Mouse (Mus musculus) intestine, embryonic 15.5 days (tissue): ENCODE measurements around the gene Tbrg1. TPM values are rescaled to one million over a fixed set of nuclear protein-coding genes. Genes with fewer than 3 reads are reported as not detected.

Source experiments
- ATAC-seq: fragments of 200-750 bp; cut with Nextera tagmentation; 2 replicates; pipeline ENCODE4 v1.8.0; 2017; ENCODE audit warnings: moderate TSS enrichment, moderate library complexity
- H3K27ac ChIP-seq: fragments of 300-500 bp; sonication (generic); 2 replicates; pipeline ENCODE4 v1.5.1; 2015; ENCODE audit warnings: mild to moderate bottlenecking, inconsistent platforms
- H3K27me3 ChIP-seq: fragments of 300-500 bp; sonication (generic); replicated peaks from 2 replicates; pipeline ENCODE4 v1.6.1; 2015; ENCODE audit warnings: inconsistent platforms
- H3K36me3 ChIP-seq: fragments of 300-500 bp; sonication (generic); 2 replicates; pipeline ENCODE4 v1.6.1; 2015; ENCODE audit warnings: inconsistent platforms
- H3K4me1 ChIP-seq: fragments of 300-500 bp; sonication (generic); replicated peaks from 2 replicates; pipeline ENCODE4 v1.6.1; 2015; ENCODE audit warnings: inconsistent platforms
- H3K4me2 ChIP-seq: fragments of 300-500 bp; sonication (generic); replicated peaks from 2 replicates; pipeline ENCODE4 v1.6.1; 2015; ENCODE audit warnings: mild to moderate bottlenecking, inconsistent platforms
- H3K4me3 ChIP-seq: fragments of 300-500 bp; sonication (generic); replicated peaks from 2 replicates; pipeline ENCODE4 v1.5.1; 2015; ENCODE audit warnings: inconsistent platforms
- H3K9ac ChIP-seq: fragments of 300-500 bp; sonication (generic); 2 replicates; pipeline ENCODE4 v1.6.1; 2015; ENCODE audit warnings: inconsistent platforms
- H3K9me3 ChIP-seq: fragments of 300-500 bp; sonication (generic); 2 replicates; pipeline ENCODE4 v1.6.1; 2016; ENCODE audit warnings: inconsistent platforms
- WGBS: fragments of 180-500 bp; shearing (Covaris S2); methylation state at CpG from one replicate; pipeline ENCODE4 v1.1.7; 2015; 5-methylcytosine and 5-hydroxymethylcytosine counted together
- polyA plus RNA-seq: library from polyadenylated mRNA; unstranded; fragments of >200 nt; fragmentation: Nextera tagmentation; extraction: Ambion mirVana; gene quantifications from 2 replicates; pipeline ENCODE4 v1.2.1, GENCODE M21; 2015

The Tbrg1 gene
- polyA plus RNA-seq, 1 experiment from 2014 or later: 171 TPM

GRCm38 (mm10) chr9:37656439-37656881 lies 652 bp downstream of the Tbrg1 start:
- Histone ChIP-seq H3K9me3 (no peaks in the 10 kb centered on the region), H3K27ac (peak overlapping the region; percentile 91), H3K27me3 (no peaks in the 10 kb centered on the region), H3K4me1 (no peaks in the 10 kb centered on the region), H3K9ac (peak overlapping the region; percentile 78), H3K4me2 (peak overlapping the region; percentile 76), H3K4me3 (peak overlapping the region; percentile 71), H3K36me3 (peaks cover 12% of the 10 kb centered on the region)
- peak; percentile 57 for ATAC-seq
- whole genome bisulfite sequencing: under 1% methylated on average over 10 of the region's 10 CpGs

GRCm38 (mm10) chr9:37655961-37656360 lies 1.2 kb downstream of the Tbrg1 start:
- WGBS: 45% methylated on average over 8 of the region's 8 CpGs
- ATAC-seq: no peak; the same call in 1 of the 2 replicates

DNA sequence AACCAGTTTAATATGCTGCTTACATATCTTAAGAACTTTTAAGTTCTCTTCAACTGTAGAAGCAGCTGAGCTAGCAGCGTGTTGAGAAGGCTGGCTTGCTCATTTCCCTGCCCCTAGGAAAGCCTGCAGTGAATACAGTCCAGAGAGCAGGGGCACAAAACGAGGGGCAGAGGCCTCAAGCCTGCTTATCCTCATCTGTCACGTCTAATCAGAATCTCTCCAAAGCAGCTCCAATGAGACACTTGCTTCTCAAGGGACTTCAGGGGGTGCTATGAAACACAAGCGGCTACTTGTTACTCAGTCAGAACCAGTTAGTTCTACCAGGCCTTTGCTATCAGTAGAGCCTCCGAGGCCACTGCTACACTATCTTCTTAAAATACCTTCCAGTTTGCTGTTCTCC lies 3.3 kb downstream of the Tbrg1 start:
- 81% methylated on average over 5 of the region's 5 CpGs for WGBS
- peaks cover 28% of the 10 kb centered on the region for H3K36me3 ChIP-seq
- H3K4me2 ChIP-seq: no peak overlapping the region
- no peaks in the 10 kb centered on the region for H3K4me1 ChIP-seq
- H3K9me3 ChIP-seq: no peaks in the 10 kb centered on the region
- H3K4me3 ChIP-seq: no peak overlapping the region
- H3K9ac ChIP-seq: no peak overlapping the region
- H3K27me3 ChIP-seq: no peaks in the 10 kb centered on the region
- no peak overlapping the region for H3K27ac ChIP-seq
- ATAC-seq: no peak

More at GRCm38 (mm10) chr9:37655961-37656360, 1.2 kb downstream of the Tbrg1 start:
- Histone ChIP-seq H3K4me1 (no peaks in the 10 kb centered on the region), H3K27me3 (no peaks in the 10 kb centered on the region), H3K27ac (no peak overlapping the region), H3K4me3 (peak overlapping the region; percentile 71), H3K36me3 (peaks cover 16% of the 10 kb centered on the region), H3K4me2 (peak overlapping the region; percentile 76), H3K9ac (peak overlapping the region; percentile 78; the same call in 1 of the 2 replicates), H3K9me3 (no peaks in the 10 kb centered on the region)

DNA sequence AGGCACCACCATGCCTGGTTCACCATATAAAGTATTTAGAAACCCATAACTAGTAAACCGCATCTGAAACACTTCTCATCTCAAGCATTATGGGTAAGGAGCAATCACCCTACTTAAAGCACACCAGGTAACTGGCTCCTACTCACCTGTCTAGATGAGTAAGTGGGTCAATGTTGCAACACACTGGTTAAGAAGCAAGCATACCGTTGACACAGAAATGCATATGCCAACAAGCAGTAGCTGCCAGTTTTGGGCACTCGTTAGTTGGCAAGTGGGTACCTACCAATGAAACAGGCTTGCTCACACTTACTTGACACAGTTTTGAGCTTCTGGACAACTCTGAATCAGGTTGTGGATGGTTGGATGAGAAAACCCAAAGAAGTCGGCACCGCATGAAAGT lies 6.5 kb downstream of the Tbrg1 start:
- Histone ChIP-seq H3K27ac (no peak overlapping the region), H3K4me2 (no peak overlapping the region), H3K9me3 (no peaks in the 10 kb centered on the region), H3K36me3 (peaks cover 28% of the 10 kb centered on the region), H3K4me3 (no peak overlapping the region), H3K27me3 (no peaks in the 10 kb centered on the region), H3K9ac (no peak overlapping the region), H3K4me1 (no peaks in the 10 kb centered on the region)
- 93% methylated on average over 5 of the region's 5 CpGs for WGBS
- no peak for ATAC-seq

GRCm38 (mm10) chr9:37646246-37646645 lies 10.9 kb downstream of the Tbrg1 start:
- no peak for ATAC-seq
- Histone ChIP-seq H3K27ac (no peak overlapping the region), H3K9me3 (no peaks in the 10 kb centered on the region), H3K4me3 (no peak overlapping the region), H3K4me2 (no peak overlapping the region), H3K4me1 (no peaks in the 10 kb centered on the region), H3K36me3 (peaks cover 13% of the 10 kb centered on the region), H3K9ac (no peak overlapping the region), H3K27me3 (no peaks in the 10 kb centered on the region)
- 81% methylated on average over 3 of the region's 3 CpGs for WGBS

- Histone ChIP-seq H3K36me3 (no peaks in the 10 kb centered on the region), H3K9ac (no peak overlapping the region), H3K4me1 (no peaks in the 10 kb centered on the region), H3K9me3 (no peaks in the 10 kb centered on the region), H3K27me3 (no peaks in the 10 kb centered on the region), H3K27ac (no peak overlapping the region), H3K4me3 (no peak overlapping the region), H3K4me2 (no peak overlapping the region)
- 84% methylated on average over 3 of the region's 3 CpGs for WGBS
- ATAC-seq: no peak
Measured at GRCm38 (mm10) chr9:37638721-37639120, 18.4 kb downstream of the Tbrg1 start.

GRCm38 (mm10) chr9:37636800-37637542 lies 20.1 kb downstream of the Tbrg1 start:
- ATAC-seq: no peak
- H3K4me1 ChIP-seq: no peaks in the 10 kb centered on the region
- WGBS: 53% methylated on average over 6 of the region's 6 CpGs
- H3K9me3 ChIP-seq: no peaks in the 10 kb centered on the region
- no peak overlapping the region for H3K4me2 ChIP-seq
- no peak overlapping the region for H3K9ac ChIP-seq
- no peak overlapping the region for H3K27ac ChIP-seq
- no peak overlapping the region for H3K4me3 ChIP-seq
- H3K27me3 ChIP-seq: no peaks in the 10 kb centered on the region
- no peaks in the 10 kb centered on the region for H3K36me3 ChIP-seq

DNA sequence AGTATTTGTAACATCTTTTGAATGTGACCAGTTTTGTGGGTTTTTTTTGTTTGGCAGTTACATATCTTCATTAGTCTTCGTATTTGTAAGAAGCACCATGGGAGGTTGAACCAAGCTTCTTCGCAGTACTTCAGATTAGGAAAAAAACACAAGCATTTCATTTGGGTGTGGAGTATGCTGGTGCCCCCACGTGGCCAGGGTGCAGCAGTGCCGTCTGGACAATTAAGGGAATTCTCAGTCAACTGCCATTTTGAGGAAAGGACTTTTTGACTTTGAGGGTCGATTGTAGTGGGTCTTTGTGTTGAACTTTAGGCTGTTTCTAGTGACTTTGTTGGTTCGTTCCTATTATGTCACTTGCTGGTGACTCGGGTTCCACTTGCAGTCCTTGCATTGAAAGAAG lies 20.8 kb downstream of the Tbrg1 start:
- 20% methylated on average over 7 of the region's 7 CpGs for WGBS
- ATAC-seq: no peak

DNA sequence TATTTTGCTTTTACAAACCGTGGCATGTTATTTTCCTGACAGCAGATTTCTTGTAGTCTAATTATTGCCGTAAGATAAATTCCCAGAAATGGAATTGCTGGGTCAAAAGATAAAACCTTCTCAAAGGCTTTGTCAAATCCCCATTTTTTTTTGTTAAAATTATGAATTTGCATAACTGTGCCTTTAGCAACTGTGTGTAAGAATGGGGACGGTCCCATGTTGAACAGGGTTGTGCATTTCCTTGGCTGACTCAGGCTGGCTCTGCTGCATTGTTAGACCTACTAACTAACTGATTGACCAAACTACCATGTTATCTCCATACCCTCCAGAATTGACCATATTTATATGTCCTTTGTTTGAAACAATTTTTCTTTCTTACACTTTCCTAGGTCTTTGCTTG lies 22.8 kb downstream of the Tbrg1 start:
- no peak for ATAC-seq

More for the DNA sequence above, 20.8 kb downstream of the Tbrg1 start:
- Histone ChIP-seq H3K27ac (no peak overlapping the region), H3K27me3 (no peaks in the 10 kb centered on the region), H3K4me3 (no peak overlapping the region), H3K36me3 (no peaks in the 10 kb centered on the region), H3K4me2 (no peak overlapping the region), H3K4me1 (no peaks in the 10 kb centered on the region), H3K9ac (no peak overlapping the region), H3K9me3 (no peaks in the 10 kb centered on the region)

DNA sequence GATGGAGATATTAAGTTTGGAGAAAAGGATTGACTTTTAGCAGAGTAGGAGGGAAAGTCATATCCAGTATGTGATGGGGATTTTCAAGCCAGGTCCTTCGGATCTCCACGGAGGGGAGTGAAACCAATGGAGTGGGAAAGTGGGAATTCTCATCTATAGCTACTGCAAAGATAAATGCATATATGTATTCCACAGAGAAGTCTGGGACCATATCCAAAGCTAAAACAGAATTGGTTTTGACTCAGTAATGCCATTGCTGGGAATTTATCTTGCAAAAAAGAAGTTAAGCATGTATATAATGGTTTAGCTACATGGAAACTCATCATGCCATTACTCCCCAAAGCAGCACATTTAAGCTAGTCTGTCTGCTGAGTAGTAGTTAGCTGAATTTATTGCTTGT lies 24.8 kb downstream of the Tbrg1 start:
- WGBS: 84% methylated on average over 2 of the region's 2 CpGs

More for the DNA sequence above, 22.8 kb downstream of the Tbrg1 start:
- H3K9ac ChIP-seq: no peak overlapping the region
- WGBS: 90% methylated on average over 3 of the region's 3 CpGs
- no peaks in the 10 kb centered on the region for H3K27me3 ChIP-seq
- H3K36me3 ChIP-seq: no peaks in the 10 kb centered on the region
- H3K4me3 ChIP-seq: no peak overlapping the region
- H3K27ac ChIP-seq: no peak overlapping the region
- no peaks in the 10 kb centered on the region for H3K4me1 ChIP-seq
- no peak overlapping the region for H3K4me2 ChIP-seq
- H3K9me3 ChIP-seq: no peaks in the 10 kb centered on the region

GRCm38 (mm10) chr9:37629941-37630340 lies 27.2 kb downstream of the Tbrg1 start:
- Histone ChIP-seq H3K4me2 (no peak overlapping the region), H3K9ac (no peak overlapping the region), H3K4me3 (no peak overlapping the region), H3K9me3 (no peaks in the 10 kb centered on the region), H3K4me1 (0 out of 2 replicates have a peak, but pooled peaks cover 3% of the 10 kb centered on the region), H3K36me3 (no peaks in the 10 kb centered on the region), H3K27me3 (no peaks in the 10 kb centered on the region), H3K27ac (no peak overlapping the region)
- WGBS: 78% methylated on average over 2 of the region's 2 CpGs
- ATAC-seq: no peak

More for the DNA sequence above, 24.8 kb downstream of the Tbrg1 start:
- no peak overlapping the region for H3K27ac ChIP-seq
- no peaks in the 10 kb centered on the region for H3K9me3 ChIP-seq
- no peak overlapping the region for H3K4me3 ChIP-seq
- H3K9ac ChIP-seq: no peak overlapping the region
- H3K27me3 ChIP-seq: no peaks in the 10 kb centered on the region
- H3K4me2 ChIP-seq: no peak overlapping the region
- H3K36me3 ChIP-seq: no peaks in the 10 kb centered on the region
- no peak for ATAC-seq
- no peaks in the 10 kb centered on the region for H3K4me1 ChIP-seq

- no peak for ATAC-seq
- WGBS: 75% methylated on average over 4 of the region's 4 CpGs
Measured at GRCm38 (mm10) chr9:37628581-37628980, 28.5 kb downstream of the Tbrg1 start.

GRCm38 (mm10) chr9:37627263-37627662 lies 29.8 kb downstream of the Tbrg1 start:
- Histone ChIP-seq H3K9ac (no peak overlapping the region), H3K4me3 (no peak overlapping the region), H3K27ac (no peak overlapping the region), H3K9me3 (no peaks in the 10 kb centered on the region), H3K27me3 (no peaks in the 10 kb centered on the region), H3K36me3 (no peaks in the 10 kb centered on the region), H3K4me2 (no peak overlapping the region), H3K4me1 (0 out of 2 replicates have a peak, but pooled peaks cover 3% of the 10 kb centered on the region)
- WGBS: 87% methylated on average over 1 of the region's 1 CpGs
- no peak for ATAC-seq

More at GRCm38 (mm10) chr9:37628581-37628980, 28.5 kb downstream of the Tbrg1 start:
- Histone ChIP-seq H3K27ac (no peak overlapping the region), H3K9me3 (no peaks in the 10 kb centered on the region), H3K9ac (no peak overlapping the region), H3K4me1 (0 out of 2 replicates have a peak, but pooled peaks cover 3% of the 10 kb centered on the region), H3K4me2 (no peak overlapping the region), H3K4me3 (no peak overlapping the region), H3K36me3 (no peaks in the 10 kb centered on the region), H3K27me3 (no peaks in the 10 kb centered on the region)
